Mouse (Mus musculus) forebrain, embryonic 12.5 days (tissue): Measurements from ENCODE around the gene Snx17. TPM values are rescaled to one million over a fixed set of nuclear protein-coding genes. Genes with fewer than 3 reads are reported as not detected.

Source experiments
- ATAC-seq: fragments of 200-750 bp; cut with Nextera tagmentation; 2 replicates; pipeline ENCODE4 v1.8.0; 2017; ENCODE audit warnings: moderate TSS enrichment; ENCODE audit not compliant: low FRiP score
- H3K27ac ChIP-seq: fragments of 300-500 bp; sonication (generic); 2 replicates; pipeline ENCODE4 v1.5.1; 2016; ENCODE audit warnings: mild to moderate bottlenecking
- H3K27me3 ChIP-seq: fragments of 300-500 bp; sonication (generic); 2 replicates; pipeline ENCODE4 v1.6.1; 2016; ENCODE audit warnings: mild to moderate bottlenecking
- H3K36me3 ChIP-seq: fragments of 300-500 bp; sonication (generic); replicated peaks from 2 replicates; pipeline ENCODE4 v1.6.1; 2016; ENCODE audit warnings: mild to moderate bottlenecking
- H3K4me1 ChIP-seq: fragments of 300-500 bp; sonication (generic); 2 replicates; pipeline ENCODE4 v1.6.1; 2016
- H3K4me2 ChIP-seq: fragments of 300-500 bp; sonication (generic); 2 replicates; pipeline ENCODE4 v1.6.1; 2016; ENCODE audit warnings: mild to moderate bottlenecking, moderate library complexity
- H3K4me3 ChIP-seq: fragments of 300-500 bp; sonication (generic); replicated peaks from 2 replicates; pipeline ENCODE4 v1.5.1; 2016; ENCODE audit warnings: mild to moderate bottlenecking
- H3K9ac ChIP-seq: fragments of 300-500 bp; sonication (generic); 2 replicates; pipeline ENCODE4 v1.6.1; 2016; ENCODE audit warnings: mild to moderate bottlenecking
- H3K9me3 ChIP-seq: fragments of 300-500 bp; sonication (generic); 2 replicates; pipeline ENCODE4 v1.6.1; 2016
- WGBS: fragments of 180-500 bp; shearing (Covaris S2); methylation state at CpG from one replicate; pipeline ENCODE4 v1.1.7; 2016; 5-methylcytosine and 5-hydroxymethylcytosine counted together
- polyA plus RNA-seq: library from polyadenylated mRNA; unstranded; fragments of >200 nt; fragmentation: Nextera tagmentation; extraction: Ambion mirVana; gene quantifications from 2 replicates; pipeline ENCODE4 v1.2.1, GENCODE M21; 2016

Gene Snx17
- polyA plus RNA-seq, 1 experiment from 2014 or later, result 141 TPM

- Histone ChIP-seq H3K27me3 (no peaks in the 10 kb centered on the region), H3K4me2 (no peak overlapping the region), H3K36me3 (peaks cover 20% of the 10 kb centered on the region), H3K27ac (no peak overlapping the region), H3K4me1 (peaks cover 10% of the 10 kb centered on the region; the same call in 1 of the 2 replicates), H3K9ac (no peak overlapping the region), H3K4me3 (no peak overlapping the region), H3K9me3 (no peaks in the 10 kb centered on the region)
- no peak for ATAC-seq
- 63% methylated on average over 4 of the region's 4 CpGs for WGBS
Observed at GRCm38 (mm10) chr5:31183678-31184077, 9.3 kb upstream of the Snx17 start.

DNA sequence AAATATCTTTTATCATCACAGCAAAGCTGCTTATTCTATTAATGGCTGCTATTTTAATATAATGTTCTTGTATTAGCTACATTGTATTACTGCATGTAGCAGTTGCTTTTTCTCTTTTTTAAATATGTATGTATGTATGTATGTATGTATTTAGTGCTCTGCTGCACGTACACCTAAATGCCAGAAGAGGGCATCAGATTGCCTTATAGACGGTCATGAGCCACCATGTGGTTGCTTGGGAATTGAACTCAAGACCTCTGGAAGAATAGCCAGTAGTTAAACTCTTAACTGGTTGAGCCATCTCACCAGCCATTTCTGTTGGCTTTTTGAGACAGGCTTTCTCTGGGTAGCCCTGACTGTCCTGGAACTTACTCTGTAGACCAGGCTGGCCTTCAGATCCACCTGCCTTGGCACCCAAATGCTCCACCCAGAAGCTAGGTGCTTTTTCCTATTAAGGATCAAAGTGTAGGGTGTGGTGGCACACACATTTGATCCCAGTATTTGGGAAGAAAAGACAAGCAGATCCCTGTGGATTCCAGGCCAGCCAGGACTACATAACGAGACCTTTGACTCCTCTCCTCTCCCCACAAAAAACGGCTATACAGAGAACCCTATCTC lies 4.7 kb upstream of the Snx17 start:
- no peak overlapping the region for H3K9ac ChIP-seq
- no peaks in the 10 kb centered on the region for H3K27me3 ChIP-seq
- H3K4me1 ChIP-seq, result peaks cover 14% of the 10 kb centered on the region
- H3K4me2 ChIP-seq, result no peak overlapping the region
- no peak overlapping the region for H3K27ac ChIP-seq
- WGBS, result 77% methylated on average over 4 of the region's 4 CpGs
- no peak for ATAC-seq
- no peak overlapping the region for H3K4me3 ChIP-seq
- H3K36me3 ChIP-seq, result peaks cover 42% of the 10 kb centered on the region
- no peaks in the 10 kb centered on the region for H3K9me3 ChIP-seq

DNA sequence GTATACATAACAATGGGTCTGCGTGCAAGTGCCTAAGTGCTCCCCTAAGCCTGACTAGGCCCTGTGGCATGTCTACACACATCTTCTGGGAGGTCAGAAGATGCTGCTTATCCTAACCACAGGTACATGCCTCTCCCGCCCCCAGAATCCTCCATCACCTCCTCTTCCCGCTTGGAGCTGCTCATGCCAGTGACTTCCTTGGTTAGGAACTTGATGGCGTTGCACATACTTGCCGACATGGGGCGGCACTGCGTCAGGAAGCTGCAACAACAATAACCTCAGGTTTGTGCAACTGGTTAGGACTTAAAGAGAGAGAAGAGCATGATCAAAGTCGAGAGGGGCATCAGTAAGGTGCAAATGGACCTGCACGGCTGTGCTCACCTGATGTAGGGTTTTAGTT lies 2.8 kb upstream of the Snx17 start:
- 91% methylated on average over 9 of the region's 9 CpGs for WGBS
- no peaks in the 10 kb centered on the region for H3K9me3 ChIP-seq
- no peak overlapping the region for H3K27ac ChIP-seq
- no peaks in the 10 kb centered on the region for H3K27me3 ChIP-seq
- peaks cover 50% of the 10 kb centered on the region for H3K36me3 ChIP-seq
- no peak overlapping the region for H3K4me2 ChIP-seq
- ATAC-seq, result no peak
- no peak overlapping the region for H3K4me3 ChIP-seq
- peaks cover 25% of the 10 kb centered on the region for H3K4me1 ChIP-seq
- H3K9ac ChIP-seq, result no peak overlapping the region

GRCm38 (mm10) chr5:31192045-31192938 lies 735 bp upstream of the Snx17 start:
- H3K36me3 ChIP-seq, result peaks cover 65% of the 10 kb centered on the region
- WGBS, result 17% methylated on average over 42 of the region's 42 CpGs
- no peaks in the 10 kb centered on the region for H3K27me3 ChIP-seq
- peak overlapping the region; percentile 79 for H3K27ac ChIP-seq
- peak overlapping the region; percentile 88 for H3K4me3 ChIP-seq
- H3K9me3 ChIP-seq, result no peaks in the 10 kb centered on the region
- H3K4me2 ChIP-seq, result peak overlapping the region; percentile 94
- ATAC-seq, result no peak; the same call in 1 of the 2 replicates
- H3K4me1 ChIP-seq, result peaks cover 25% of the 10 kb centered on the region
- H3K9ac ChIP-seq, result peak overlapping the region; percentile 92

DNA sequence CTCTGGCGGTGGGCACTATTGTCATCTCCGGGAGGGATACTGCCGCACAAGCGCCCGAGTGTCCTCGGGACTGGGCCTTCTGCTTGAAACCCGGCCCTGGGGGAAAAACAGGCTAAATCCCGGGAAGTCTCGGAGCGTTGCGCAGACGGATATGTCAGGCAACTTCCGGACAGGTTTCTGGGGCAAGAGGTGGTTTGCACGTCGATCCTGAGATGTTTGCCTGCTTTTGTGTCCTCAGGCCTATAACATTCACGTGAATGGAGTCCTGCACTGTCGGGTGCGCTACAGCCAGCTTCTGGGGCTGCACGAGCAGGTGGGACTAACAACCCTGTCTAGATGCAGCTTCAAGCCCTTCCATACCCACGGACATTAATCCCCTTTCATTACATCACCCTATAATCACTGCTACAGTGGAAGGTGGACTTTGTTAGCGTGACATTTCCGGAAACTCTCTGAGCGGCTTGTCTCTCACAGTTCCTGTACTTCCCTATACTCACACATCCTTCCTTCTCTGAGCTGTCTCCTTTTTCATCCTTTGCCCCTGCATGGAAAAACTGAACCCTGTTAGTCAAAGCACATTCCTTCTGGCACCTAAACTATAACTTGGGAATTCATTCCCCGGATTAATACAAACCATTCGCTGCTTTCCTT lies 729 bp downstream of the Snx17 start:
- ATAC-seq, result no peak

GRCm38 (mm10) chr5:31194486-31195485 lies 1.8 kb downstream of the Snx17 start:
- Histone ChIP-seq H3K4me2 (peak overlapping the region; percentile 94), H3K27me3 (no peaks in the 10 kb centered on the region), H3K4me3 (no peak overlapping the region), H3K36me3 (peaks cover 67% of the 10 kb centered on the region), H3K9me3 (no peaks in the 10 kb centered on the region), H3K9ac (0 out of 2 replicates have a peak overlapping the region, but pooled peaks have one; percentile 92), H3K4me1 (peaks cover 25% of the 10 kb centered on the region), H3K27ac (no peak overlapping the region)
- ATAC-seq, result no peak
- WGBS, result 92% methylated on average over 16 of the region's 16 CpGs

More for the DNA sequence above, 729 bp downstream of the Snx17 start:
- Histone ChIP-seq H3K27me3 (no peaks in the 10 kb centered on the region), H3K4me2 (peak overlapping the region; percentile 94), H3K36me3 (peaks cover 65% of the 10 kb centered on the region), H3K4me3 (peak overlapping the region; percentile 88), H3K9ac (peak overlapping the region; percentile 92), H3K27ac (peak overlapping the region; percentile 80), H3K9me3 (no peaks in the 10 kb centered on the region), H3K4me1 (peaks cover 25% of the 10 kb centered on the region)
- WGBS, result 14% methylated on average over 25 of the region's 25 CpGs

DNA sequence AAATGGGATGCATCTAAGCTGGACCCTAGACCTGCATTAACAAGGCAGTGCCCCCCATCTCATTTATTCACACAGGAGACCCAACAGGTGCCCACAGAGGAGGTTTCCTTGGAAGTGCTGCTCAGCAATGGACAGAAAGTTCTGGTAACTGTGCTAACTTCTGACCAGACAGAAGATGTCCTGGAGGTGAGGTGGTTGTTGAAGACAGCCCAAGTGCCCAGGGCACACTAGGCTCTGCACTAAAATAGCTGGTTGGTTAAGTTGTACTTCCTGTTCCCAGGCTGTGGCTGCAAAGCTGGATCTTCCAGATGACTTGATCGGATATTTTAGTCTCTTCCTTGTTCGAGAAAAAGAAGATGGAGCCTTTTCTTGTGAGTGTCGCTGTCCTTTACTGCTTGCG lies 2.6 kb downstream of the Snx17 start:
- no peak for ATAC-seq
- Histone ChIP-seq H3K4me2 (no peak overlapping the region), H3K36me3 (peaks cover 67% of the 10 kb centered on the region), H3K9ac (no peak overlapping the region), H3K9me3 (peaks cover 5% of the 10 kb centered on the region), H3K27me3 (no peaks in the 10 kb centered on the region), H3K4me3 (no peak overlapping the region), H3K4me1 (peaks cover 33% of the 10 kb centered on the region), H3K27ac (no peak overlapping the region)
- 94% methylated on average over 4 of the region's 4 CpGs for WGBS

DNA sequence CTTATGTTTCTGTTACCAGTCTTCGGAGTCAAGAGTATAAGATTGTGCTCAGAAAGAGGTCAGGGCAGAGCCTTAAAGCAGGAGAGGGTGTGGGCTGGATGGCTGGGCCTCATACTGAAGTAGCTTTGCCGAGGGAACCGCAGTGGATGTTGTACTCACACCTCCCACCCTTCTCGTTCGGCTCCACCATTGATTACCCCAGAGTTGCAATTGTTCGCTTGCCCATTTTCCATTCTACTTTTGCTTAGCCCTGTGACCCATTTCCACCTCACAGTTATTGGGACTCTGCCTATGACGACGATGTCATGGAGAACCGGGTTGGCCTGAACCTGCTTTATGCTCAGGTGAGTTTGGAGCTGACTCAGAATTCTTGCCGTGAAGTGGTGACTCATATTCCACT lies 3.2 kb downstream of the Snx17 start:
- Histone ChIP-seq H3K4me1 (peaks cover 38% of the 10 kb centered on the region), H3K36me3 (peaks cover 64% of the 10 kb centered on the region), H3K9ac (no peak overlapping the region), H3K9me3 (peaks cover 5% of the 10 kb centered on the region), H3K27me3 (no peaks in the 10 kb centered on the region), H3K4me3 (no peak overlapping the region), H3K27ac (no peak overlapping the region), H3K4me2 (no peak overlapping the region)
- no peak for ATAC-seq
- 91% methylated on average over 10 of the region's 10 CpGs for WGBS

DNA sequence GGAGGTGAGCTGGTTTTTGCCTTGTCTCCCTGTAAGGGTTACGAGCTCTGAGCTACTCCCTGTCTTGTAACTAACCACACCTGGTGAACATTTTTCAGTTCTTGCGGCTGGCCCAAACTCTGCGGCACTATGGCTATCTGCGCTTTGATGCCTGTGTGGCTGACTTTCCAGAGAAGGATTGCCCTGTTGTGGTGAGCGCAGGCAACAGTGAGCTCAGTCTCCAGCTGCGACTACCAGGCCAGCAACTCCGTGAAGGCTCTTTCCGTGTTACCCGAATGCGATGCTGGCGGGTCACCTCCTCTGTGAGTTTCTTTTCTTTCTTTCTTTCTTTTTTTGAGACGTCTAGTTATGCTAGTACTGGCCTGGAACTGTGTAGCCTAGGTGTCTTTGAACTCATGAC lies 4.0 kb downstream of the Snx17 start:
- ATAC-seq, result no peak
- Histone ChIP-seq H3K4me2 (no peak overlapping the region), H3K27ac (no peak overlapping the region), H3K4me3 (no peak overlapping the region), H3K9ac (no peak overlapping the region), H3K9me3 (peaks cover 5% of the 10 kb centered on the region), H3K27me3 (no peaks in the 10 kb centered on the region), H3K4me1 (peaks cover 33% of the 10 kb centered on the region), H3K36me3 (peaks cover 64% of the 10 kb centered on the region)
- WGBS, result 92% methylated on average over 12 of the region's 12 CpGs

GRCm38 (mm10) chr5:31198170-31198569 lies 5.1 kb downstream of the Snx17 start:
- H3K4me2 ChIP-seq, result no peak overlapping the region
- ATAC-seq, result no peak
- peaks cover 36% of the 10 kb centered on the region for H3K4me1 ChIP-seq
- H3K36me3 ChIP-seq, result peaks cover 69% of the 10 kb centered on the region
- no peak overlapping the region for H3K9ac ChIP-seq
- no peak overlapping the region for H3K27ac ChIP-seq
- no peak overlapping the region for H3K4me3 ChIP-seq
- 84% methylated on average over 9 of the region's 9 CpGs for WGBS
- H3K27me3 ChIP-seq, result no peaks in the 10 kb centered on the region
- H3K9me3 ChIP-seq, result peaks cover 5% of the 10 kb centered on the region

DNA sequence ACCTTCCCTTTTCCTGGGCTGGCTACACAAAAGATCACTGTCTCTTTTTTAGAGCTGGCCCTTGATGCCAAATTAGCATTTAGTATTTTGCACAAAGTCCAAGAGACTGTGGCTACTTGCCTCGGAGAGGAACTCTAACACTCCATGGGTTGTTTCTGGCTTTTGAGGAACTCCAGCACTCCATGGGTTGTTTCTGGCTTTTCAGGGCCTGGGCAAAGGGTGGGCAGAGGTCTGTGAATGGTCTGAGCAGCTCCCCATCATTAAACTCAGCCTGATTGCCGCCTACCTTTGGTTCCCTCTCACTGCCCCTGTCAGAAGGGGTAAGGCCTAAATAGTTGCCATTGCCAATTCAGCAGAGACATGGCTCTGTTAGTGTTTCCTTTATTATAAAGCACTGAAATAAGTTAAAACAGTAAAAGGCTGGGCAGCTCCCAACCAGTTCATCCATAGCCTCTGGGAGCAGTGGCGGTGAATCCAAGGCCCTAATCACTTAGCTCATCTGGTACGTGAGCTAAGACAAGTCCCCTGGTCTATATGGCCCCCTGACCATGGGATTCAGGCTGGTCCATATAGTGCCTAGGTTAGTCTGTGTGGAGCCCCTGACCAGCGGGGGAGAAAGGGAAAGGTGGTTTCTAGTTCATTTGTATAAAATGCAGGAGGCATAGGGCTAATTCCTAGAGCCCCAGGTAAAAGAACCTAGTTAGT lies 5.7 kb downstream of the Snx17 start:
- peaks cover 75% of the 10 kb centered on the region for H3K36me3 ChIP-seq
- H3K27ac ChIP-seq, result no peak overlapping the region
- no peak for ATAC-seq
- H3K4me3 ChIP-seq, result no peak overlapping the region
- H3K4me1 ChIP-seq, result peaks cover 35% of the 10 kb centered on the region
- no peak overlapping the region for H3K9ac ChIP-seq
- WGBS, result 82% methylated on average over 5 of the region's 5 CpGs
- H3K4me2 ChIP-seq, result no peak overlapping the region
- H3K9me3 ChIP-seq, result peaks cover 5% of the 10 kb centered on the region
- no peaks in the 10 kb centered on the region for H3K27me3 ChIP-seq
